Mouse (Mus musculus) MEL (cell line): ENCODE measurements at regions not wholly inside any gene's neighbourhood (a gene's known extent, or its start where the extent isn't known, plus 50 kb on each side); places are given as distances from the start of the nearest gene placed in this dataset.

ENCODE experiments used
- DNase-seq: peaks from one replicate; pipeline ENCODE4 v3.0.0; 2011; ENCODE audit warnings: low read depth, low spot score
- H3K27ac ChIP-seq: 2 replicates; pipeline ENCODE4 v1.5.1; 2012; ENCODE audit warnings: low read depth, mild to moderate bottlenecking, control low read depth, low read length, moderate library complexity; ENCODE audit not compliant: control insufficient read depth
- H3K27me3 ChIP-seq, 2 experiments: fragments of 150-350 bp in 1 of 2; sonication (generic) in 1 of 2; 2 replicates each; pipeline ENCODE4 v1.6.1; 2012; ENCODE audit warnings: low read length in 2 of 2, mild to moderate bottlenecking in 2 of 2, improper control_type of control experiment in 1 of 2, moderate library complexity in 1 of 2; ENCODE audit not compliant: insufficient read depth in 2 of 2, control insufficient read depth in 1 of 2
- H3K36me3 ChIP-seq, 2 experiments: 2 replicates each; pipeline ENCODE4 v1.6.1; 2012 to 2014; ENCODE audit warnings: low read length in 2 of 2, improper control_type of control experiment in 1 of 2, inconsistent platforms in 1 of 2, mild to moderate bottlenecking in 1 of 2; ENCODE audit not compliant: insufficient read depth in 2 of 2, control insufficient read depth in 1 of 2
- H3K4me1 ChIP-seq, 2 experiments: fragments of 150-350 bp in 1 of 2; sonication (generic) in 1 of 2; 2 replicates each; pipeline ENCODE4 v1.6.1; 2012; ENCODE audit warnings: low read length in 2 of 2, improper control_type of control experiment in 1 of 2, mild to moderate bottlenecking in 1 of 2; ENCODE audit not compliant: insufficient read depth in 2 of 2, control insufficient read depth in 1 of 2
- H3K4me3 ChIP-seq, 2 experiments: fragments of 150-350 bp in 1 of 2; sonication (generic) in 1 of 2; 2 replicates each; pipeline ENCODE4 v1.5.1; 2012; ENCODE audit warnings: low read depth in 2 of 2, low read length in 2 of 2, mild to moderate bottlenecking in 2 of 2, moderate library complexity in 2 of 2, control low read depth in 1 of 2, improper control_type of control experiment in 1 of 2; ENCODE audit not compliant: control insufficient read depth in 1 of 2, insufficient read depth in 1 of 2
- H3K79me2 ChIP-seq: 2 replicates; pipeline ENCODE4 v1.6.1; 2012; ENCODE audit warnings: mild to moderate bottlenecking, low read length, moderate library complexity; ENCODE audit not compliant: control insufficient read depth, poor library complexity, insufficient read depth
- H3K9ac ChIP-seq: 2 replicates; pipeline ENCODE4 v1.6.1; 2012; ENCODE audit warnings: low read depth, mild to moderate bottlenecking, control low read depth, low read length, moderate library complexity; ENCODE audit not compliant: control insufficient read depth, poor library complexity, severe bottlenecking
- H3K9me3 ChIP-seq: fragments of 150-350 bp; sonication (generic); replicated peaks from 2 replicates; pipeline ENCODE4 v1.6.1; 2012; ENCODE audit warnings: mild to moderate bottlenecking, low read length, improper control_type of control experiment, moderate library complexity; ENCODE audit not compliant: insufficient read depth
- E2F4 ChIP-seq: IDR thresholded peaks from 2 replicates; pipeline ENCODE4 v1.6.1; 2011; ENCODE audit warnings: low read depth, low read length, improper control_type of control experiment, borderline replicate concordance
- GABPA ChIP-seq: IDR thresholded peaks from 2 replicates; pipeline ENCODE4 v1.6.1; 2012; ENCODE audit warnings: low read depth, mild to moderate bottlenecking, inconsistent platforms, low read length, improper control_type of control experiment, moderate library complexity
- HCFC1 ChIP-seq: IDR thresholded peaks from 2 replicates; pipeline ENCODE4 v1.6.1; 2012; ENCODE audit warnings: low read depth, mild to moderate bottlenecking, inconsistent platforms, low read length, improper control_type of control experiment, moderate library complexity
- MAFK ChIP-seq: IDR thresholded peaks from 2 replicates; pipeline ENCODE4 v1.6.1; 2011; ENCODE audit warnings: low read depth, mild to moderate bottlenecking, low read length, improper control_type of control experiment, borderline replicate concordance
- MAX ChIP-seq: IDR thresholded peaks from 2 replicates; pipeline ENCODE4 v1.6.1; 2011; ENCODE audit warnings: low read length, improper control_type of control experiment
- MAZ ChIP-seq: IDR thresholded peaks from 2 replicates; pipeline ENCODE4 v1.6.1; 2012; ENCODE audit warnings: low read depth, mild to moderate bottlenecking, inconsistent platforms, low read length, improper control_type of control experiment
- MYB ChIP-seq: IDR thresholded peaks from 2 replicates; pipeline ENCODE4 v1.6.1; 2011; ENCODE audit warnings: mild to moderate bottlenecking, low read depth, low read length, improper control_type of control experiment
- NELFE ChIP-seq: IDR thresholded peaks from 2 replicates; pipeline ENCODE4 v1.6.1; 2011; ENCODE audit warnings: low read depth, low read length, improper control_type of control experiment
- NRF1 ChIP-seq: IDR thresholded peaks from 2 replicates; pipeline ENCODE4 v1.6.1; 2014; ENCODE audit warnings: low read depth, mild to moderate bottlenecking, inconsistent platforms, low read length, improper control_type of control experiment, moderate library complexity; ENCODE audit not compliant: poor library complexity, insufficient read depth, severe bottlenecking
- POLR2A ChIP-seq, 2 experiments: IDR thresholded peaks; 2 replicates each; pipeline ENCODE4 v1.6.1; 2011 to 2012; ENCODE audit warnings: low read length in 2 of 2, mild to moderate bottlenecking in 2 of 2, control low read depth in 1 of 2, improper control_type of control experiment in 1 of 2, low read depth in 1 of 2, moderate library complexity in 1 of 2; ENCODE audit not compliant: control insufficient read depth in 1 of 2, insufficient read depth in 1 of 2, poor library complexity in 1 of 2
- SIN3A ChIP-seq: IDR thresholded peaks from 2 replicates; pipeline ENCODE4 v1.6.1; 2012; ENCODE audit warnings: low read length, improper control_type of control experiment, inconsistent platforms
- SMC3 ChIP-seq: IDR thresholded peaks from 2 replicates; pipeline ENCODE4 v1.6.1; 2011; ENCODE audit warnings: low read depth, low read length, improper control_type of control experiment
- TCF12 ChIP-seq: IDR thresholded peaks from 2 replicates; pipeline ENCODE4 v1.6.1; 2014; ENCODE audit warnings: low read depth, mild to moderate bottlenecking, inconsistent platforms, low read length, improper control_type of control experiment, moderate library complexity
- UBTF ChIP-seq: IDR thresholded peaks from 2 replicates; pipeline ENCODE4 v1.6.1; 2012; ENCODE audit warnings: low read depth, mild to moderate bottlenecking, inconsistent platforms, low read length, improper control_type of control experiment, moderate library complexity, borderline replicate concordance; ENCODE audit not compliant: insufficient read depth
- USF1 ChIP-seq: IDR thresholded peaks from 2 replicates; pipeline ENCODE4 v1.6.1; 2014; ENCODE audit warnings: low read depth, mild to moderate bottlenecking, inconsistent platforms, low read length, improper control_type of control experiment, moderate library complexity
- ZMIZ1 ChIP-seq: IDR thresholded peaks from 2 replicates; pipeline ENCODE4 v1.6.1; 2012; ENCODE audit warnings: low read depth, mild to moderate bottlenecking, inconsistent platforms, low read length, improper control_type of control experiment, moderate library complexity

- no peak for DNase-seq
- no peak overlapping the region for H3K27ac ChIP-seq
- H3K4me3 ChIP-seq: no peak overlapping the region
- H3K36me3 ChIP-seq: no peaks in the 10 kb centered on the region
- H3K79me2 ChIP-seq: no peaks in the 10 kb centered on the region
- H3K4me1 ChIP-seq: no peaks in the 10 kb centered on the region
- no peak overlapping the region for H3K9ac ChIP-seq
- no peaks in the 10 kb centered on the region for H3K9me3 ChIP-seq
- H3K27me3 ChIP-seq: no peaks in the 10 kb centered on the region
- TF ChIP-seq ZMIZ1: no peak
- no peak for TF ChIP-seq MAZ
- no peak for TF ChIP-seq UBTF
- no peak for TF ChIP-seq GABPA
- no peak for TF ChIP-seq HCFC1
- TF ChIP-seq NELFE: no peak
- no peak for TF ChIP-seq TCF12
- TF ChIP-seq SIN3A: no peak
- TF ChIP-seq POLR2A (IDR thresholded peaks at IDR 0.05; ENCODE audit: control insufficient read depth in 1 of 2, insufficient read depth in 1 of 2, low read depth in 1 of 2, low read length in 2 of 2, poor library complexity in 1 of 2): no peak
- no peak for TF ChIP-seq E2F4
- TF ChIP-seq MAFK: no peak
- no peak for TF ChIP-seq MAX
- no peak for TF ChIP-seq MYB
- TF ChIP-seq SMC3: no peak
- TF ChIP-seq, all 39 proteins: peak for 0
Observed at GRCm38 (mm10) chr6:52477380-52477779, 162.8 kb downstream of the Hibadh start.

GRCm38 (mm10) chr6:52478624-52479023 is 161.6 kb downstream of the Hibadh start:
- Histone ChIP-seq H3K36me3 (no peaks in the 10 kb centered on the region), H3K9me3 (no peaks in the 10 kb centered on the region), H3K27me3 (no peaks in the 10 kb centered on the region), H3K79me2 (no peaks in the 10 kb centered on the region), H3K4me3 (no peak overlapping the region), H3K4me1 (no peaks in the 10 kb centered on the region), H3K9ac (no peak overlapping the region), H3K27ac (no peak overlapping the region)
- no peak for DNase-seq
- TF ChIP-seq USF1: no peak
- TF ChIP-seq HCFC1: no peak
- no peak for TF ChIP-seq MAX
- TF ChIP-seq POLR2A (IDR thresholded peaks at IDR 0.05; ENCODE audit: control insufficient read depth in 1 of 2, insufficient read depth in 1 of 2, low read depth in 1 of 2, low read length in 2 of 2, poor library complexity in 1 of 2): no peak
- no peak for TF ChIP-seq ZMIZ1
- no peak for TF ChIP-seq NRF1
